Mouse (Mus musculus) thymus, postnatal 25 days (tissue): ENCODE measurements around the gene Wwc1.
"Not testable (repeated sequence)": the region's sequence is repeated elsewhere in the genome, so short reads cannot be mapped to it uniquely, and the experiment has no call there.

ENCODE experiments used
- DNase-seq: peaks from one replicate; pipeline ENCODE4 v3.0.0; 2022

Wwc1 gene

GRCm38 (mm10) chr11:35832139-35832538, 148.2 kb downstream of the Wwc1 start:
- DNase-seq: no peak

- DNase-seq: no peak
Observed at GRCm38 (mm10) chr11:35827714-35828113, 152.6 kb downstream of the Wwc1 start.

GRCm38 (mm10) chr11:35816316-35816715, 164.0 kb downstream of the Wwc1 start:
- DNase-seq: no peak

GRCm38 (mm10) chr11:35811458-35811857, 168.9 kb downstream of the Wwc1 start:
- no peak for DNase-seq

- DNase-seq: no peak
Observed at GRCm38 (mm10) chr11:35801332-35801731, 179.0 kb downstream of the Wwc1 start.

- DNase-seq: no peak
Observed at GRCm38 (mm10) chr11:35798874-35799273, 181.5 kb downstream of the Wwc1 start, which contains the start of gene Fbll1. Gene Fbll1 (minus strand): TSS chr11:35798884.

GRCm38 (mm10) chr11:35798495-35798820, 181.9 kb downstream of the Wwc1 start:
- DNase-seq: peak; percentile 13

- no peak for DNase-seq
Observed at GRCm38 (mm10) chr11:35797751-35798494, 182.4 kb downstream of the Wwc1 start.

GRCm38 (mm10) chr11:35792800-35793199, 187.5 kb downstream of the Wwc1 start:
- DNase-seq: not testable (repeated sequence)

- DNase-seq: no peak
Observed at GRCm38 (mm10) chr11:35788443-35788842, 191.9 kb downstream of the Wwc1 start.
